Mouse (Mus musculus): ENCODE measurements around the gene Gm49373. TPM values are rescaled to one million over a fixed set of nuclear protein-coding genes. Genes with fewer than 3 reads are reported as not detected.

The Gm49373 gene
- total RNA-seq (2023): 1.3 to 1.9 TPM (median 1.6 TPM) in 4 replicates

GRCm38 (mm10) chr9:21073044-21073840 is at the start of gene Gm49373, which contains the start of gene Fdx1l:
Gm49373 (minus strand) TSS chr9:21073096.
Fdx1l (minus strand) TSS chr9:21073614.

GRCm38 (mm10) chr9:21091707-21092320 is 18.9 kb upstream of the Gm49373 start, which contains the start of the genes Gm38431 and Raver1:
Gm38431 (minus strand) TSS chr9:21091997.
Raver1 (minus strand) TSS chr9:21092008.

GRCm38 (mm10) chr9:21067006-21067684 is 5.8 kb downstream of the Gm49373 start, which contains the start of gene Zglp1:
Zglp1 (minus strand) TSS chr9:21067093.

GRCm38 (mm10) chr9:21031896-21032351 is 41.0 kb downstream of the Gm49373 start, which contains the start of gene Icam5:
Icam5 (plus strand) TSS chr9:21032073.

GRCm38 (mm10) chr9:21029291-21030054 is 43.4 kb downstream of the Gm49373 start, which contains the start of gene Icam4:
Icam4 (plus strand) TSS chr9:21029373.

GRCm38 (mm10) chr9:21015571-21016130 is 57.2 kb downstream of the Gm49373 start, which contains the start of gene Icam1:
Icam1 (plus strand) TSS chr9:21015985.

Other genes starting within 250 kb of the Gm49373 start
- 45.8 to 56.2 TPM (median 51.6 TPM) in 4 replicates for gene A230050P20Rik, start 204.5 kb downstream of the Gm49373 start, total RNA-seq (2023)
- 0.49 to 2.0 TPM (median 1.0 TPM) in 4 replicates for gene Angptl6, start 193.4 kb downstream of the Gm49373 start, total RNA-seq (2023)
- 114 to 135 TPM (median 121 TPM) in 4 replicates for gene Ppan, start 184.9 kb downstream of the Gm49373 start, total RNA-seq (2023)
- gene Eif3g, start 174.5 kb downstream of the Gm49373 start, total RNA-seq (2023): 165 to 183 TPM (median 181 TPM) in 4 replicates
- gene Dnmt1, start 113.2 kb downstream of the Gm49373 start, total RNA-seq (2023): 67.0 to 72.1 TPM (median 69.3 TPM) in 4 replicates
- 2.3 to 3.2 TPM (median 3.1 TPM) in 4 replicates for gene S1pr2, start 96.3 kb downstream of the Gm49373 start, total RNA-seq (2023)
- gene Mrpl4, start 70.4 kb downstream of the Gm49373 start, total RNA-seq (2023): 52.3 to 59.0 TPM (median 57.1 TPM) in 4 replicates
- gene Icam1, start 57.1 kb downstream of the Gm49373 start, total RNA-seq (2023): 49.4 to 53.1 TPM (median 50.5 TPM) in 4 replicates
- 0.63 TPM in 1 of 4 replicates, not detected in the others for gene Icam4, start 43.7 kb downstream of the Gm49373 start, total RNA-seq (2023)
- gene Icam5, start 41.0 kb downstream of the Gm49373 start, total RNA-seq (2023): 0.20 to 0.33 TPM in 2 of 4 replicates, not detected in the others
- not detected in 4 replicates for gene Zglp1, start 6.0 kb downstream of the Gm49373 start, total RNA-seq (2023)
- gene Fdx1l, start 518 bp upstream of the Gm49373 start, total RNA-seq (2023): 20.9 to 28.2 TPM (median 25.9 TPM) in 4 replicates
- gene Gm38431, start 18.9 kb upstream of the Gm49373 start, total RNA-seq (2023): 9.4 to 13.1 TPM (median 9.8 TPM) in 4 replicates
- 111 to 115 TPM (median 113 TPM) in 4 replicates for gene Raver1, start 18.9 kb upstream of the Gm49373 start, total RNA-seq (2023)
- 46.8 to 61.2 TPM (median 51.4 TPM) in 4 replicates for gene Tyk2, start 58.1 kb upstream of the Gm49373 start, total RNA-seq (2023)
- 108 to 117 TPM (median 111 TPM) in 4 replicates for gene Cdc37, start 76.9 kb upstream of the Gm49373 start, total RNA-seq (2023)
- gene Pde4a, start 92.6 kb upstream of the Gm49373 start, total RNA-seq (2023): 7.8 to 10.5 TPM (median 8.8 TPM) in 4 replicates
- 25.0 to 32.1 TPM (median 29.5 TPM) in 4 replicates for gene Keap1, start 166.3 kb upstream of the Gm49373 start, total RNA-seq (2023)
- gene S1pr5, start 175.3 kb upstream of the Gm49373 start, total RNA-seq (2023): 0.24 to 0.36 TPM (median 0.28 TPM) in 3 of 4 replicates, not detected in the other
- 48.2 to 54.2 TPM (median 52.1 TPM) in 4 replicates for gene Atg4d, start 192.2 kb upstream of the Gm49373 start, total RNA-seq (2023)
- gene Kri1, start 214.9 kb upstream of the Gm49373 start, total RNA-seq (2023): 113 to 143 TPM (median 134 TPM) in 4 replicates
- 24.3 to 26.8 TPM (median 25.0 TPM) in 4 replicates for gene Cdkn2d, start 218.3 kb upstream of the Gm49373 start, total RNA-seq (2023)
- 2.0 to 3.0 TPM (median 2.6 TPM) in 4 replicates for gene Ap1m2, start 239.2 kb upstream of the Gm49373 start, total RNA-seq (2023)
- 311 to 326 TPM (median 324 TPM) in 4 replicates for gene Slc44a2, start 247.6 kb upstream of the Gm49373 start, total RNA-seq (2023)